Comparison of ENCODE assay signal across 20 mouse cellular contexts in the genomic region with DNA sequence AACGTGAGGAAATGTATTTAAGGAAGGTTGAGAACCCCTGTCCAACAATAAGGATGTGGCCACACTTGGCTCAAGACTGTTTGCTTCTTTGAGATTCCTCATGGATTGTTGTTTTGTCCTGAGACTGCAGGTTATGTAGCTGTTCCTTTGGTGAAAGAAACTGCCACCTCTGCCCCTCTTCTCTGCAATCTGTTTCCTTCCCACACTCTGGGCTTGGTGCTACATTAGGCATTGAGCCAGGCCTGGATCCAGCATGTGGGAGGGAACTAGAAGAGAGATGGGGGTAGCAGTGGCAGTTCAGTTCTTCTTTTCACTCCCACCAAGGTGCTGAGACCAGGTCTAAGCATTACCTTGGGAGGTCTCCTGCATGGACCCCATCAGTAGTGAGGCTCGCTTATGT. TPM values are rescaled to one million over a fixed set of nuclear protein-coding genes. Genes with fewer than 3 reads are reported as not detected.
DNase-seq lines count a peak whose midpoint lies in the region; ATAC-seq and TF ChIP-seq lines count a peak whose summit lies in the region.
"Had no signal": no experiment of that assay in that cellular context is flagged by ENCODE, and none has a peak within 500 bp of the region (broad histone marks: within the 10 kb centered on the region; RNA-seq: fewer than 3 reads in every experiment).

No protein-coding gene starts in this region.

- intact Hi-C loops in left cerebral cortex, postnatal 36 days (cut with DNase I), result loop anchor here (2.0 to 10.0 kb wide), 2 partner anchors 241 to 315 kb away; partner anchors contain the start of gene Kmt2c

- peak overlapping the region; percentile 53 for H3K27ac ChIP-seq in layer of hippocampus, adult 2 months
- H3K27ac ChIP-seq: heart, embryonic 15.5 days; hindbrain, postnatal 0 days; kidney, postnatal 0 days; limb, embryonic 12.5 days; liver, embryonic 12.5 days; midbrain, embryonic 10.5 days had no signal

- no peak for TF ChIP-seq CTCF in layer of hippocampus, adult 2 months (conservative IDR thresholded peaks at IDR 0.05)

- no peak for ATAC-seq in megakaryocyte, adult 5-6 weeks (ENCODE audit: poor library complexity, severe bottlenecking)
- ATAC-seq: forebrain, postnatal 0 days; hindbrain, postnatal 0 days; liver, embryonic 12.5 days had no signal

- peak; percentile 82 for DNase-seq in right cerebral cortex, adult 18-20 months
- DNase-seq in right cerebral cortex, postnatal 4 days, result no peak
- DNase-seq in layer of hippocampus, adult 2 months (ENCODE audit: low spot score in 2 of 2), result peak; percentile 74 to 77
- peak; percentile 61 to 64 for DNase-seq in left cerebral cortex, postnatal 36 days (ENCODE audit: low spot score in 2 of 2)
- no peak for DNase-seq in lung, postnatal 25 days (ENCODE audit: low spot score)
- DNase-seq in adrenal gland, postnatal 4 days (ENCODE audit: low spot score in 2 of 2), result no peak
- DNase-seq: cerebellum, adult 9-11 months; forebrain, postnatal 0 days; heart, adult 18-20 months; kidney, adult 11 months; lung, adult 2 months; lung, postnatal 36 days had no signal

- no peak overlapping the region for H3K4me3 ChIP-seq in layer of hippocampus, adult 2 months
- H3K4me3 ChIP-seq: heart, embryonic 15.5 days; limb, embryonic 12.5 days; liver, embryonic 12.5 days; midbrain, embryonic 10.5 days had no signal

RNA-seq across cellular contexts. Expression of gene Actr3b, which starts 23.9 kb away (rescaled TPM):
- 100 to 1,000 TPM; 136 to 139 TPM for total RNA-seq in layer of hippocampus, adult 2 months (2021)
- 100 to 1,000 TPM; 122 to 133 TPM for total RNA-seq in left cerebral cortex, postnatal 36 days (2021)
- 0.07 TPM in 1 of 2 replicates, not detected in the other for total RNA-seq in megakaryocyte, adult 5-6 weeks (2015)
- total RNA-seq in megakaryocyte, adult 5-6 weeks (2017), result not detected in 2 replicates
- 10 to 100 TPM; 10.6 to 11.9 TPM for total RNA-seq in adrenal gland, postnatal 4 days (2021)
- total RNA-seq: hematopoietic stem cell, adult 5-6 weeks had no signal

RNA-seq across cellular contexts. Expression of gene Xrcc2, which starts 30.2 kb away (rescaled TPM):
- total RNA-seq in layer of hippocampus, adult 2 months (2021), result 1 to 10 TPM; 6.4 to 6.9 TPM
- 1 to 10 TPM; 5.0 to 5.9 TPM for total RNA-seq in left cerebral cortex, postnatal 36 days (2021)
- total RNA-seq in megakaryocyte, adult 5-6 weeks (2015), result 6.6 and 8.1 TPM in 2 replicates
- total RNA-seq in megakaryocyte, adult 5-6 weeks (2017), result 6.8 and 8.2 TPM in 2 replicates
- 10 to 100 TPM in 1 of 2 experiments, 1 to 10 TPM in 1; 9.0 to 12.2 TPM for total RNA-seq in adrenal gland, postnatal 4 days (2021)

Comparison
In these comparisons a context has a peak if more than half of its experiments do, and no peak if none do; other contexts are left out.
1. DNase-seq: peak in right cerebral cortex, adult 18-20 months (single experiment), layer of hippocampus, adult 2 months (2 of 2) and left cerebral cortex, postnatal 36 days (2 of 2); none in right cerebral cortex, postnatal 4 days (single experiment), lung, postnatal 25 days (single experiment) and adrenal gland, postnatal 4 days (0 of 2).
2. RNA of gene Actr3b, which starts 23.9 kb away (total RNA-seq): 136 to 139 TPM in layer of hippocampus, adult 2 months, 122 to 133 TPM in left cerebral cortex, postnatal 36 days and 10.6 to 11.9 TPM in adrenal gland, postnatal 4 days; 0.07 TPM in megakaryocyte, adult 5-6 weeks; every median in the first group is over 10 times any median in the second.